Mouse (Mus musculus) kidney, adult 11 months (tissue): Measurements from ENCODE around the gene Angel1.

Experiments used
- DNase-seq: peaks from one replicate; pipeline ENCODE4 v3.0.0; 2022

Gene Angel1

DNA sequence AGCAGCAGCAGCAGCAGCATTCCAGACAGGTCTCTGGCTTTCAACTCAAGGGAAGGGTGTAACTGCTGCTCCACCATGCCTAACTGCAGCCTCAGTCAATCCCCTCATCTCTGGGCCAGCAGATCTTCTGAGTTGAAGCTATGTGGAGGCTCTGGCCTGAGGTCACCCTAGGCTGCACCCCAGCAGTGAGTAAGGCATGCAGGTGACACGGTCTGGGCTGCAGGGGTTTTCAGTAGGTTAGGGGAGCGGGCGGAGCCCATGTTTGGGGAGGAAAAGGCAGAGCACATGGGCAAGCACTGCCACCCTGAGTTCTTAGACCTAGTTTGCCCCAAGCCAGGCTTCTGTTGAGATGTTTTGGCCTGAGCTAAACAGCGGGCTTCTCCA, 25.3 kb downstream of the Angel1 start:
- DNase-seq, result no peak

DNA sequence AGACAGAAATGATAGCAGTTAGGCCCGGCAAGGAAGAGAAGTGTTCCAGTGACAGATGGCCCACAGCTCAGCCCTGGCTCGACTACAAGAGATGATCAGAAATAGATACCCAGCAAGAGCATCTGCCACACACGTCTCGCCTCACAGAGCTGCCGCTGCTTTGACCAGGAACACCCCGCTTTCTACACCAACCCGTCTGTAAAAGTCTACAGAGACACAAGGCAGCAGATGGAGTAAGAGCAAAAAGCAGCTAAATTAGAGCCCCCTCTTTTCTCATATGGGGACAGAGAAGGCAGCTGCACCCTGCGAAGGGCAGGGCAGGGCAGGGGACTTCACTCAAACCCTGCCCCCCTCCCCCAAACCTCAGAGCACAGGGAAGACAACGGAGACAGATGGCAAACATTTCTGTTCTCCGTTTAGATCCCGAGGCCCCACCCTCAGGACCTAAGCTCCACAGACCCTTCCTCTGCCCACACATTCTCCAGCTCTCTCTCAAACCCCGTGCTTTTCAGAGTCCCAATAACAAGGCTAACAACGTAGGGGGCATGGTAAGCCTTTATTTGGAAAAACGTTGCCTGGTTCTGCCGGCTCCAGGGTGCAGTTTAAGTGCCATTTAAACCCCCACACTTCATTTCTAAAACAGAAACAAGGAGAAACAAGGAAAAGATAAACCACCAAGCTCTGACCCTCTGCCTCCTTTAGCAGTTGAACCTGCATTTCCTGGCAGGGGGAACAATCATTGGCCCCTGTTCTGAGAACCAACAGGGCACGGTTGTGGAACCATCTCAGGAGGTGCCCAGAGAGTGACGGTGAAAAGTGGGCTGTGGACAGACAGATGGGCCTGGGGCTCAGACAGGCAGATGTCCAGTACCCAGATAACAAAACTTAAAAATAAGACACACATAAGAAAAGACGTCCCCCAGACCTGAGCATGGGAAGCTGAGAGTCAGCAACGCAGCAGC, 26.0 kb downstream of the Angel1 start:
- no peak for DNase-seq

- DNase-seq, result no peak
Observed at GRCm38 (mm10) chr12:86698537-86698936, 27.7 kb downstream of the Angel1 start.

DNA sequence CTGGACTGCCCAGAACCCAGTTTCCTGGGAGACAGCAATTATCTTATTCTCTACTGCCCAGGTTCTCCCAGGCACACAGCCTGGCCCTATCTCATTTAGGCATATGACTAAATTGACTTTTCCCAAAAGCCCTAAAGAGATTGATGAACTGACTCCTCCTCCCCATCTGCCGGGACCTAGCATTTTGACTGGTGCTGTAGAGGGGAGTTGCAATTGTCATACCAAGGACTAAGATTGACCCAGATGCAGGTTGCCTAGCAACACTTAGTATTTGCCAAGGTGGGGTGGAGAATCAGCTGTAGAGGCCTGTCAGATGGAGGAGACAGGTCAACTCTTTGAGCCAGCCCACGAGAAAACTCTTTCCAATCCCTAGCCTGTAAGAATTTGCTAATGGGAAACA, 28.3 kb downstream of the Angel1 start:
- DNase-seq, result no peak

- no peak for DNase-seq
Observed at GRCm38 (mm10) chr12:86694441-86694840, 31.8 kb downstream of the Angel1 start.

DNA sequence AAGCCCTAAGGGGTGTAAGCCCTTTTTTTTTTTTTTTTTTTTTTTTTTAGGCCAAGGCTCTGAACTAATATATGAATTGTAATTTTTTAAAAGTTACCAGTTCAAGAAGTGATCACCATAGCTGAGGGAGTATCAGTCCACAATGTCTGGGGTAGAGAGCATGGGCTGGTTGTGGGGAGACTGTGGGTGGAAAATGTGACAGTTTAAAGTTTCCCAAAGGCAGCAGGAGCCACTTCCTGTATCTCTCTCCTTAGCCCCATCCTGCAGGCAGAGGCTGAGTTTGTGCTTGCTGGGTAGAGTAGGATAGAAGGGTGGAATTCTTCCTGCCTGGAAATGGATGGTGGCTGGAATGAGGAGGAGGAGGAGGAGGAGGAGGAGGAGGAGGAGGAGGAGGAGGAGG, 32.9 kb downstream of the Angel1 start:
- DNase-seq, result no peak

DNA sequence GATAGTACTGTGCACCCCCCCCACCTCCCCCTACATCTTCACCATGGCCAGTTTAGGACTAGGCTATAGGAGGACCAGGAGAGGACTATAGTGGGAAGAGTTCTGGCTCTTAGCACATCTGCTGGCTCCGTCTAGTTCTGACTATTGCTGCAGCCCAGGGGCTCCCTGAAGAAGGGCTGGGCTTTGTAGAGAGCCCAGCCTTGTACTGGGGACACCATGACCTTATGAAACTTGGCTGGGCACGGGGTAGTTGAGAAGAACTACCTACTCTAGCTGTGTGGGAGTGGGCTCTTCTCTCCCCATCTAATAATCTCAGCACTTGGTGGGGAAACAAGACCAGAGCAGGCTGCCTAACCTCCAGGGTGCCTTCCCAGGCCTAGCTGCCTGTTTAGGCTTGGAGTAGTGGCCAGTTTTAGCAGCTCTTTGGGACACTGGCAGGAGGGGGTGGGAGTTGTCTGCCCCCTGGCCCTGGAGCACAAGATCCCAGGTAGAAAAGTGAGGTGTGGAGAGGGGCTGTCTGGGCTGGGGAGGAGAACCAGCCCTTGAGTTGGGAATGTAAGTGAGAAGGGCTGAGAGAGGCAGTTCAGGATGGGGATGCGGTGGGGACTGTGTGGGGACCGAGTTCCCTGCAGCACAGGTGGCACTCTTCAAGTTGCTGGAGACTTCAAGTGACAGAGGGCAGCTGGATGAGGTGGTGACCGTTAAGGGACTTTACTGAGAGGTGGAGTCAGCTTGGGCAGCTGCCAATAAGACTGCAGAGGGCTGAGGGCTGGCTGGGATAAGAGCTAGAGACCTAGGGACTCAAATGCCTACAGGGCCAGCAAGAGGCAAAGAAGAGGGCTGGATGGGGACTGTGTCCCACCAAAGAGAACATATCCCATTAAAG, 33.5 kb downstream of the Angel1 start:
- no peak for DNase-seq

GRCm38 (mm10) chr12:86690700-86691485, 35.4 kb downstream of the Angel1 start:
- DNase-seq, result no peak

DNA sequence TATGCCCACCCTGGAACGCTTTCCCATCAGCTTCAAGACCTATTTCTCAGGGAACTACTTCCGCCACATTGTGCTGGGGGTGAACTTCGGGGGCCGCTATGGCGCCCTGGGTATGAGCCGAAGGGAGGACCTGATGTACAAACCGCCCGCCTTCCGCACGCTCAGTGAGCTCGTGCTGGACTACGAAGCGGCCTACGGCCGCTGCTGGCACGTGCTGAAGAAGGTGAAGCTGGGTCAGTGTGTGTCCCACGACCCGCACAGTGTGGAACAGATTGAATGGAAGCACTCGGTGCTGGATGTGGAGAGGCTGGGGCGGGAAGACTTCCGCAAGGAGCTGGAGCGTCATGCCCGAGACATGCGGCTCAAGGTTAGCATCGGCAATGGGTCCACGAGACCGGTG, 37.3 kb downstream of the Angel1 start:
- no peak for DNase-seq

- no peak for DNase-seq
Observed at GRCm38 (mm10) chr12:86687971-86688573, 38.2 kb downstream of the Angel1 start.

DNA sequence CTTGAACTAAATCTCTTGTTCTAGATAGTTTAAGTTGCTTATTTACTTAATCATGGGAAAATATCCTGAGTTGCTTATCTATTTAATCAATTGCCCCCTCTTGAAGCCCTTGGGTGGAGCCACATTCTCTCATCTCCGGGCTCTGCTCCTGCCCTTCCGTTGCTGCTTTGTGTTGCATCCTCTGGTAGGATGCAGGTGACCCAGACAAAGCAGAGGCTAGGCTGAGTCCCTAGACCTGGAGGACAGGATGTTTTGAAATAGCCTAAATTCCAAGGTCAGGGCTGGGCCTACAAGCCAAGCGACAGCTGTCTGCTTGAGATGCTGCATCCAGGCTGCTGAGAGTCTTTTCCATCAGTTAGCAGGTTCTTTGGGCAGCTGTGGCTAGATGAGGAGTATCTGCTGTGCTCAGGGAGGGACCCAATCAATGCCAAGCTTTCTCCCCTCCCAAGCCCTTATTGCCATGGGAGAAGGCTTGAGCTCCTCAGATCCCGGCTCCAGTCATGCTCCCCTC, 38.8 kb downstream of the Angel1 start:
- DNase-seq, result no peak

- DNase-seq, result no peak
Observed at GRCm38 (mm10) chr12:86686551-86687330, 39.5 kb downstream of the Angel1 start.

DNA sequence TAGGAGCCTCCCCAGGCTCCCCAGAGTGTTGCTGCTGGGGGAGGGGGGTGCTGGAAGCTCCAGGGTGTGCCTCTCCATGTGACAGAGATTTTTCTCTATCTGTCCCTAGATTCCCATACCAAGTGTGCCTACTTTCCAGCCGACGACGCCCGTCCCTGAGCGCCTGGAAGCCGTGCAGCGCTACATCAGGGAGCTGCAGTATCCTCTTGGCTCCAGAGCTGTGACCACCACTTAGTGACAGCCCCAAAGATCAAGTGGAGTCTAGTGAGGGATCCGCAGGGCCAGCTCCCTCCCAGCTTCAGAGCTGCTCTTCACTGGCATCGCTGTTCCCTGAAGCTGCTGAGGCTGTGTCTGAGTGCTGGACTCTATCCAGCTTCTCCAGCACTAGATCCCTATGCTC, 41.0 kb downstream of the Angel1 start:
- no peak for DNase-seq

DNA sequence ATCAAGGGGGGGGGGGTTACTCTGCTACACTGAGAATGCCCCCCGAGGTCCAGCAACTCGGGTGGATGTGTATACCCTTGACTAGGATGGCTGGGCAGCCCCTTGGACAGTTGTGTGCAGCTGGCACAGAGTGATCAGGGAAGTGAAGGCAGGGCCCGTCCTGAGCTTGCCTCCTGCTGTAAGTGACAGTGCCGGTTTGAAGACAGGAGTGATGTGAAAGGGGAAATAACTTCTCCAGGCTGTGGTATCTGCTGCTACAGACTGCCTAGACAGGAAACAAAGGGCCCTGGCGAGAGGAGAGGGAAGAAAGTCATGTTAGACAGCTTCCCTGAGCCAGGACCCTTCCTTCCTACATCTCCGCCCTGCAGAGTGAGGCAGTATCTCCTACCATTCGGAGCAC, 42.6 kb downstream of the Angel1 start:
- DNase-seq, result no peak

DNA sequence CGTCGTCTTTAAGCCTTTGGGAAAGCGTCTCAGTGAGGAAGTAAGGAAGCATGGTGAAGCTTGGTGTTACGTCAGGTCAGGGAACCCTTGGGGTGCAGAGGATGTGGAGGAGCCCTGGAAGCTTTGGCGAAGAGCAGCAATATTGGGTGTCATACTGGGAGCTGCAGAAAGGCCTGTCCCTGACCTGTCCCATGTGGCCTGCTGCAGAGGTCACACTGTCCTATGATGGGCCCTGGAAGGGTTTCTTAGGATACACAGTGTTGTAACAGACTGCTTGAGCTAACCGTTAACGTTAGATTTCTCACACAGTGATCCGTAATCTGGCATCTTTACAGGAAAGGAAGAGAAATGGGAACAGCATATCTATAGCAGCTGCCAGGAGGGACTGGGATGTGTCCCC, 44.1 kb downstream of the Angel1 start:
- DNase-seq, result no peak

- no peak for DNase-seq
Observed at GRCm38 (mm10) chr12:86681626-86682025, 44.6 kb downstream of the Angel1 start.

GRCm38 (mm10) chr12:86680591-86681193, 45.6 kb downstream of the Angel1 start:
- DNase-seq, result no peak

DNA sequence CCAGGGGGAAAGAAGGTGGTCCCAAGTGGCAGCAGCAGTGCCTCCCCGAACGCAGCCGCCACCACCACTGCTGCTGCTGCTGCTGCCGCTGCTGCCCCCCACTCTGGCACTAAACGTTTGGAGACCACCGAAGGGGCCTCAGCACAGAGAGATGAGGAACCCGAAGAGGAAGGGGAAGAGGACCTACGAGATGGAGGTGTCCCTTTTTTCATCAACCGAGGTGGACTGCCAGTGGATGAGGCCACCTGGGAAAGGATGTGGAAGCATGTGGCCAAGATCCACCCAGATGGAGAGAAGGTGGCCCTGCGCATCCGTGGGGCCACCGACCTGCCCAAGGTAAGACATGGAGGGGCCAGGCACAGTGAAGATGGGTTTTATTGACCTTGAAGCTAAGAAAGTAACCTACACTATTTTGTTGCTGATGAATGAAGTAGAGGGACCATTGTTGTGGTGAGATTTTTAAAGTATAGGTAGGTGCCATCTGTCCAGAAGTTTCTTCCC, 46.2 kb downstream of the Angel1 start:
- DNase-seq, result no peak

DNA sequence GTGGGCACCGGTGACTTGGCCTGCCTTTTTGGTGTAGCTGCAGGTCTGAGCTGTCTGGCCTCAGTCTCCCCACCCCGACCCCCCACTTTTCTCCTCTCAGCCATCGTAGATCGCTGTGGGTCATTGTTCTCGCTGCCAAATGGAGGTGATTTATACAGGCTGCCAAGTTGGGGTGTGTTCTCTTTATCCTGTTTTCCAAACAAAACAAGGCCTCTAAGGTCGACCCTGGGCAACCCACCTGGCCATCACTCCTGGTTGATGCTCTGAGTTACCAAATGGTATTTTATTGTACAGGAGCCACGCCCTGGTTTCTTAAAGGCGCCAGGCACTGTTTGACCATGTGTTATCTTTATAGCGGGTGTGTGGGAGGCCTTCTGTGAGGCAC, 46.7 kb downstream of the Angel1 start:
- DNase-seq, result no peak

DNA sequence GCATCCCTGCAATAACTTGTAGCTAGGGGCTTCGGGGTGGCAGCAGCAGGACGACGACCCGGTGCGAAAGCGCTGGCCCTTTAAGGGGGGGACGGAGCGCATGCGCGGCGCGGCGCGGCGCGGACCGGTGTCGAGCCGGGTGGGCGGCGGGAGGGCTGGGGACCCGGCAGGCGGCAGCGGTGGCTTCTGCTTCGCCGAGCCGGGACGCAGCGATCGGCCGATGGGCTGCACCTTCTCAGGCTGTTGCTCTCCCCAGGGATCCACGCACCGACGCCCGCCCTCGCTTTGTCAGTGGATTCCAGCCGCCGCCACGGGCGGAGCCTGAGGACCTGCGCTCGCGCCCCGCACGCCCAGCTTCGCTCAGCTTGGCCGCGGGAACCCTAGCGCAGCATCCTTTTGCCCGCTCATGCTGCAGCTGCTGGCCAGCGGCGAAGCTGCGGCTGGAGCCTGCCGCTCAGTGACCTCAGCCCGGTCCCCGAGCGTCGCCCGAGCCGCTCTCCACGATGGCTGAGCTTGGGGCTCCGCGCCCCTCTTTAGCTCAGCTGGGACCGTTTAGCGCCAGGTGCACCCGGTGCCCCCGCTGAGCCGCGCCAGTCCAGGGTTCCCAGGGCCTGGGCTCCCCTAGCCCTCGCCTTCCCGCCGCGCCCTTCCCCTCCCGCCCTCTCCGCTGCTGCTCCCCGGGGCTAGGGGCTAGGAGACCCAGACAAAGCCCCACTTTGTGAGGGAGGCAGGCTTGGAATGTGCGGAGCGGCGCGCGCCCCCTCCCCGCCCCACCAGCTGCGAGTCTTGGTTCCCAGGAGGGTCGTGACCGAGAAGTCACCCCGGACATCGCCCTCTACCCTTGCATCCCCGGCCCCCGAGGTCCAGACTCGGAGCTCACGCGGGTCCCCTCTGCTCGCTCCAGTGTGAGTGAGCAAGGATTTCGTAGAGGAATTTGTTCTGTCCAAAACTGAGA, 47.4 kb downstream of the Angel1 start, which contains the start of gene Vash1:
Vash1 (plus strand) TSS at position 110 of the 955 bp plus-strand sequence.
- peak; percentile 16 for DNase-seq
